Mouse (Mus musculus) ES-Bruce4 (cell line): ENCODE data around the gene AC141477.1. TPM values are rescaled to one million over a fixed set of nuclear protein-coding genes. Genes with fewer than 3 reads are reported as not detected.

Experiments
- H3K27ac ChIP-seq: 2 replicates; pipeline ENCODE4 v1.5.1; 2012; ENCODE audit warnings: low read length, inconsistent platforms; ENCODE audit not compliant: insufficient read depth
- H3K27me3 ChIP-seq: 2 replicates; pipeline ENCODE4 v1.6.1; 2012; ENCODE audit warnings: mild to moderate bottlenecking, low read length, inconsistent platforms; ENCODE audit not compliant: control insufficient read depth, poor library complexity, insufficient read depth, severe bottlenecking
- H3K36me3 ChIP-seq: 2 replicates; pipeline ENCODE4 v1.6.1; 2012; ENCODE audit warnings: inconsistent platforms, mild to moderate bottlenecking, low read length, moderate library complexity; ENCODE audit not compliant: control insufficient read depth, poor library complexity, insufficient read depth, severe bottlenecking
- H3K4me1 ChIP-seq: one replicate; pipeline ENCODE4 v1.8.1; 2011; ENCODE audit warnings: low read length; ENCODE audit not compliant: control insufficient read depth, insufficient read depth
- H3K4me3 ChIP-seq: 2 replicates; pipeline ENCODE4 v1.5.1; 2011; ENCODE audit warnings: low read depth, mild to moderate bottlenecking, low read length
- H3K9ac ChIP-seq: 2 replicates; pipeline ENCODE4 v1.6.1; 2012; ENCODE audit warnings: low read depth, mild to moderate bottlenecking, inconsistent platforms; ENCODE audit not compliant: poor library complexity, severe bottlenecking
- H3K9me3 ChIP-seq: replicated peaks from 2 replicates; pipeline ENCODE4 v1.6.1; 2012; ENCODE audit warnings: mild to moderate bottlenecking, low read length, inconsistent platforms; ENCODE audit not compliant: control insufficient read depth, poor library complexity, insufficient read depth, severe bottlenecking
- CTCF ChIP-seq: IDR thresholded peaks from one replicate; pipeline ENCODE4 v1.8.1; 2011; ENCODE audit warnings: low read depth, low read length
- EP300 ChIP-seq: IDR thresholded peaks from 2 replicates; pipeline ENCODE4 v1.6.1; 2011; ENCODE audit warnings: low read depth, low read length; ENCODE audit not compliant: insufficient read depth
- POLR2A ChIP-seq: IDR thresholded peaks from one replicate; pipeline ENCODE4 v1.8.1; 2011; ENCODE audit warnings: low read length; ENCODE audit not compliant: insufficient read depth
- polyA plus RNA-seq: library from polyadenylated mRNA; stranded (reverse); fragments of >200 nt; gene quantifications from 2 replicates; pipeline ENCODE4 v1.2.4, GENCODE M21; 2011; ENCODE audit warnings: low read depth; ENCODE audit not compliant: missing spikeins, insufficient read depth, insufficient read length

Gene AC141477.1
- polyA plus RNA-seq, 1 experiment, result 47.3 TPM

- Histone ChIP-seq H3K4me3 (no peak overlapping the region), H3K36me3 (peaks cover 62% of the 10 kb centered on the region), H3K27me3 (no peaks in the 10 kb centered on the region), H3K9me3 (no peaks in the 10 kb centered on the region), H3K9ac (no peak overlapping the region), H3K4me1 (no peaks in the 10 kb centered on the region), H3K27ac (no peak overlapping the region)
- no peak for TF ChIP-seq POLR2A
- no peak for TF ChIP-seq CTCF
- no peak for TF ChIP-seq EP300
Measured at GRCm38 (mm10) chr10:76433925-76434324, 6.3 kb downstream of the AC141477.1 start.

- Histone ChIP-seq H3K9me3 (no peaks in the 10 kb centered on the region), H3K9ac (no peak overlapping the region), H3K36me3 (peaks cover 63% of the 10 kb centered on the region), H3K27me3 (no peaks in the 10 kb centered on the region), H3K4me3 (no peak overlapping the region), H3K27ac (no peak overlapping the region), H3K4me1 (no peaks in the 10 kb centered on the region)
- no peak for TF ChIP-seq POLR2A
Measured at GRCm38 (mm10) chr10:76425674-76426073, 14.6 kb downstream of the AC141477.1 start.

- Histone ChIP-seq H3K4me1 (peaks cover 6% of the 10 kb centered on the region), H3K27me3 (no peaks in the 10 kb centered on the region), H3K36me3 (peaks cover 59% of the 10 kb centered on the region), H3K27ac (no peak overlapping the region), H3K9me3 (no peaks in the 10 kb centered on the region), H3K4me3 (no peak overlapping the region), H3K9ac (no peak overlapping the region)
- TF ChIP-seq CTCF (no peak), EP300 (no peak), POLR2A (no peak)
Measured at GRCm38 (mm10) chr10:76416811-76417210, 23.4 kb downstream of the AC141477.1 start.

- H3K4me1 ChIP-seq, result no peaks in the 10 kb centered on the region
- H3K9ac ChIP-seq, result no peak overlapping the region
- TF ChIP-seq POLR2A, result no peak
- TF ChIP-seq CTCF, result no peak
- TF ChIP-seq EP300, result no peak
Measured at GRCm38 (mm10) chr10:76408520-76408919, 31.7 kb downstream of the AC141477.1 start.

GRCm38 (mm10) chr10:76392596-76392995, 47.6 kb downstream of the AC141477.1 start:
- no peak overlapping the region for H3K4me3 ChIP-seq
- TF ChIP-seq POLR2A, result no peak
- TF ChIP-seq CTCF, result no peak
- no peak for TF ChIP-seq EP300
- no peak overlapping the region for H3K9ac ChIP-seq
- no peak overlapping the region for H3K27ac ChIP-seq
- H3K27me3 ChIP-seq, result no peaks in the 10 kb centered on the region
- H3K36me3 ChIP-seq, result peaks cover 32% of the 10 kb centered on the region
- no peaks in the 10 kb centered on the region for H3K9me3 ChIP-seq
- no peaks in the 10 kb centered on the region for H3K4me1 ChIP-seq

More at GRCm38 (mm10) chr10:76408520-76408919, 31.7 kb downstream of the AC141477.1 start:
- Histone ChIP-seq H3K27ac (no peak overlapping the region), H3K27me3 (no peaks in the 10 kb centered on the region), H3K9me3 (no peaks in the 10 kb centered on the region), H3K4me3 (no peak overlapping the region), H3K36me3 (peaks cover 38% of the 10 kb centered on the region)

- Histone ChIP-seq H3K4me3 (no peak overlapping the region), H3K36me3 (peaks cover 35% of the 10 kb centered on the region), H3K4me1 (no peaks in the 10 kb centered on the region), H3K9me3 (no peaks in the 10 kb centered on the region), H3K27ac (no peak overlapping the region), H3K9ac (no peak overlapping the region), H3K27me3 (no peaks in the 10 kb centered on the region)
- TF ChIP-seq CTCF (peak; percentile 85), EP300 (no peak)
Measured at GRCm38 (mm10) chr10:76391786-76392185, 48.5 kb downstream of the AC141477.1 start.
